Mouse (Mus musculus): ENCODE results near the gene Oxsm. TPM values are rescaled to one million over a fixed set of nuclear protein-coding genes. Genes with fewer than 3 reads are reported as not detected.

The Oxsm gene
- polyA plus RNA-seq, 1 experiment from 2014 or later, result 2.0 TPM

GRCm38 (mm10) chr14:16260541-16260940 is 10.9 kb upstream of the Oxsm start:
- Histone ChIP-seq H3K36me3 (replicated peaks) (peaks cover 42% of the 10 kb centered on the region), H3K27me3 (no peaks in the 10 kb centered on the region), H3K9ac (no peak overlapping the region), H3K27ac (replicated peaks) (no peak overlapping the region), H3K4me2 (no peak overlapping the region), H3K9me3 (replicated peaks) (no peaks in the 10 kb centered on the region), H3K4me3 (replicated peaks) (no peak overlapping the region), H3K4me1 (replicated peaks) (0 out of 2 replicates have a peak, but pooled peaks cover 3% of the 10 kb centered on the region)
- ATAC-seq (ENCODE audit: insufficient read depth), result no peak
- WGBS (ENCODE audit: insufficient replicate concordance), result 82% methylated on average over 6 of the region's 6 CpGs

GRCm38 (mm10) chr14:16256209-16256608 is 6.6 kb upstream of the Oxsm start:
- Histone ChIP-seq H3K36me3 (replicated peaks) (peaks cover 41% of the 10 kb centered on the region), H3K27ac (replicated peaks) (no peak overlapping the region), H3K4me3 (replicated peaks) (no peak overlapping the region), H3K4me1 (replicated peaks) (peaks cover 11% of the 10 kb centered on the region), H3K9ac (no peak overlapping the region), H3K4me2 (no peak overlapping the region), H3K27me3 (no peaks in the 10 kb centered on the region), H3K9me3 (replicated peaks) (no peaks in the 10 kb centered on the region)
- no peak for ATAC-seq (ENCODE audit: insufficient read depth)
- WGBS (ENCODE audit: insufficient replicate concordance), result 15% methylated on average over 2 of the region's 2 CpGs

- no peak overlapping the region for H3K4me3 ChIP-seq (replicated peaks)
- H3K4me1 ChIP-seq (replicated peaks), result peaks cover 14% of the 10 kb centered on the region
- no peak overlapping the region for H3K27ac ChIP-seq (replicated peaks)
- 33% methylated on average over 3 of the region's 3 CpGs for WGBS (ENCODE audit: insufficient replicate concordance)
- no peak for ATAC-seq (ENCODE audit: insufficient read depth)
- H3K4me2 ChIP-seq, result no peak overlapping the region
- H3K9me3 ChIP-seq (replicated peaks), result no peaks in the 10 kb centered on the region
- H3K27me3 ChIP-seq, result no peaks in the 10 kb centered on the region
- peaks cover 39% of the 10 kb centered on the region for H3K36me3 ChIP-seq (replicated peaks)
- no peak overlapping the region for H3K9ac ChIP-seq
Observed at GRCm38 (mm10) chr14:16255745-16256144, 6.1 kb upstream of the Oxsm start.

DNA sequence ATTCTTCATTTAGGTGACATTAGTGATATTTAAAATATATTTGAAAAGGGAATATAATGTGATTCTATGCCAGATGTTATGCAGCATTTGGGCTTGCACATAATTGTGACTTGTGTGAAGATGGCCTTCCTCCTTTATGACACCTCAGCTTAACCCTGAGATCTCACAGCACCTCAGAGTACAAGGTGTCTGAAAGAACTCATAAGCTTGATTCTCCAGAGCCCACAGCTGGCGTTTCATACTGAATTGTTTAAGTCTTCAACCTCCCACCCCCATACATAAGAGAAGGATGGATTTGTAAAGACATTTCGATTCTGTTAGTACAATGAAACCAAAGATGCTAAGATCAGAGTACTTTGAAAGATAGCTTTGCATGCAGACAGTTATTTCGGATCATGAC is 491 bp upstream of the Oxsm start:
- 60% methylated on average over 3 of the region's 3 CpGs for WGBS (ENCODE audit: insufficient replicate concordance)
- H3K27me3 ChIP-seq, result no peaks in the 10 kb centered on the region
- no peaks in the 10 kb centered on the region for H3K9me3 ChIP-seq (replicated peaks)
- peak overlapping the region; percentile 79 for H3K4me3 ChIP-seq (replicated peaks)
- no peak for ATAC-seq (ENCODE audit: insufficient read depth)
- peak overlapping the region; percentile 94 for H3K27ac ChIP-seq (replicated peaks)
- H3K4me1 ChIP-seq (replicated peaks), result peaks cover 60% of the 10 kb centered on the region
- peaks cover 5% of the 10 kb centered on the region for H3K36me3 ChIP-seq (replicated peaks)
- H3K4me2 ChIP-seq, result peak overlapping the region; percentile 81
- peak overlapping the region; percentile 91 for H3K9ac ChIP-seq

DNA sequence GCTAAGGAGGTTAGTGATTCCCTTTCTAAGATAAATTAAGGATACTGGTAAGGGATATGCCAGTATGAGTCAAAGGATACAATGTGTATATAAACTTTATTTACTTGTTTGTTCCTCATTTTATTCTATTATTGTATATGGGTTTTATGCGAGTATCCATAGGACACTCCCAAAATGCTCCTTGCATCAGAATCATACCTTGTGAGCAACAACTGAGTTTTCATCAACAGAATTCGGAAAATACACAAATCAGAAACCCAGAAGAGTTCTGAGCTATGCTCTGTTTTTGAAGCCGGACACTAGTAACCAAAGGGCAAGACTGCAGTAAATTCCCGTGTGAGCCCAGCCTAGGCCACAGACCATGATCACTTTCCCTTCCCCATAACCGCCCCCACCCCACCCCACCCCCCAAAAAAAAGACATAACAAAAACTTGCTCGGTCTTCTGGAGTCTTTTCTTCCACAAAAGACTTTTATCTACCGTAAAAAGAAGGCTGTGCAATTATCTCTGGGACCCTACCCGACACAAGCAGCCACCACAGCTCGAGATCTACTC is 928 bp downstream of the Oxsm start:
- H3K27me3 ChIP-seq, result no peaks in the 10 kb centered on the region
- H3K9ac ChIP-seq, result peak overlapping the region; percentile 91; the same call in 1 of the 2 replicates
- peak overlapping the region; percentile 79 for H3K4me3 ChIP-seq (replicated peaks)
- ATAC-seq (ENCODE audit: insufficient read depth), result no peak
- 5% methylated on average over 9 of the region's 9 CpGs for WGBS (ENCODE audit: insufficient replicate concordance)
- H3K9me3 ChIP-seq (replicated peaks), result no peaks in the 10 kb centered on the region
- peaks cover 71% of the 10 kb centered on the region for H3K4me1 ChIP-seq (replicated peaks)
- H3K4me2 ChIP-seq, result peak overlapping the region; percentile 81
- no peaks in the 10 kb centered on the region for H3K36me3 ChIP-seq (replicated peaks)
- H3K27ac ChIP-seq (replicated peaks), result peak overlapping the region; percentile 94

- H3K27ac ChIP-seq (replicated peaks), result peak overlapping the region; percentile 94
- H3K4me3 ChIP-seq (replicated peaks), result peak overlapping the region; percentile 79
- no peak for ATAC-seq (ENCODE audit: insufficient read depth)
- no peaks in the 10 kb centered on the region for H3K36me3 ChIP-seq (replicated peaks)
- H3K9me3 ChIP-seq (replicated peaks), result no peaks in the 10 kb centered on the region
- WGBS (ENCODE audit: insufficient replicate concordance), result 73% methylated on average over 3 of the region's 3 CpGs
- H3K4me1 ChIP-seq (replicated peaks), result peaks cover 71% of the 10 kb centered on the region
- H3K9ac ChIP-seq, result 0 out of 2 replicates have a peak overlapping the region, but pooled peaks have one; percentile 91
- no peaks in the 10 kb centered on the region for H3K27me3 ChIP-seq
- peak overlapping the region; percentile 81 for H3K4me2 ChIP-seq
Observed at GRCm38 (mm10) chr14:16248135-16248534, 1.5 kb downstream of the Oxsm start.

DNA sequence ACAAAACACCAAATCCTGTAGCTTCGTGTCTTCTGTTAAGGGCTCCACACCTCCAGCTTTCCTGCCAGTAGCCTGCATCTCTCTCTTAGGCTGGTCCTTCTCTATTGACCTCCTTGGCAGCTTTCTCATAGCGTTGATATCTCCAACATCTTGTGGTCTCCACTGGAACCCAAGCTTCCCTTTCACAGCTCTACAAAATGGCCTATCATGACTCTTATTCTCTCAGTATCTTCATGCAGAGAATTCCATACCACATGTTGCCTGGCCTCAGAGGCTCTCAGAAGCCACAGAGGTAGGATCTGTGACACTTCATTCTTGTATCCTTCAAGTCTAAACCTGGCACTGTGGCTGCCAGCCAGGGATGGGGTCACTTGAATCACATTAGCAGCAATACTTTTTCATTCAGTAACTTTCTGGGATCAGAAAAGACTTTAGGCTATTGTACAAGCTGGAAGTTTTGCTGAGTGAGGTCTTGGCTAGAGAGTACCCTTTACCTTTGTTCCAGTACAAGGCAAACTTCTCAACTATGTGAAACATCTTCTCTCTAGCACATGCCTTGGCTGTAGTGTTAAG is 3.2 kb downstream of the Oxsm start:
- H3K9me3 ChIP-seq (replicated peaks), result no peaks in the 10 kb centered on the region

DNA sequence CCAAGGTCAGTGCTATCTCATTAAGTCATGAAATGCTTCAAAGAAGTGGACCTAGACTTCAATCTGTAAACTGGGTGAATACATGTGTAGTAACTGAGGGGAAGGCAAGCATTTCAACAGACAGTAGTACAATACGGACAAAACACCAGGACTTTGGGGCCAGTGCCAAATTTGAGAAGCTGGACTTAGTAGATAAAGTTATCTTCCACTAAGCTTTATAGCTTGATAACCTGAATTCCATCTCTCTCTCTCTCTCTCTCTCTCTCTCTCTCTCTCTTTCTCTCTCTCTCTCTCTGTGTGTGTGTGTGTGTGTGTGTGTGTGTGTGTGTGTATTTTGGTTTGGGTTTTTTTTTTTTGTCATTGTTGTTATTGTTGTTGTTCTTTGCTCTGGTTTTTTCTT is 4.5 kb downstream of the Oxsm start:
- Histone ChIP-seq H3K9ac (no peak overlapping the region), H3K27ac (replicated peaks) (peak overlapping the region; percentile 80), H3K4me1 (replicated peaks) (peaks cover 69% of the 10 kb centered on the region), H3K4me3 (replicated peaks) (peak overlapping the region; percentile 14; the same call in 1 of the 2 replicates), H3K36me3 (replicated peaks) (0 out of 2 replicates have a peak, but pooled peaks cover 2% of the 10 kb centered on the region), H3K4me2 (peak overlapping the region; percentile 55), H3K9me3 (replicated peaks) (no peaks in the 10 kb centered on the region), H3K27me3 (no peaks in the 10 kb centered on the region)
- WGBS (ENCODE audit: insufficient replicate concordance), result 8% methylated on average over 1 of the region's 1 CpGs
- ATAC-seq (ENCODE audit: insufficient read depth), result peak; percentile 3; the same call in 1 of the 2 replicates

More for the DNA sequence above, 3.2 kb downstream of the Oxsm start:
- no peak for ATAC-seq (ENCODE audit: insufficient read depth)
- H3K4me3 ChIP-seq (replicated peaks), result no peak overlapping the region
- H3K27me3 ChIP-seq, result no peaks in the 10 kb centered on the region
- no peak overlapping the region for H3K9ac ChIP-seq
- H3K4me1 ChIP-seq (replicated peaks), result peaks cover 78% of the 10 kb centered on the region
- peak overlapping the region; percentile 80 for H3K27ac ChIP-seq (replicated peaks)
- no peak overlapping the region for H3K4me2 ChIP-seq
- 45% methylated on average over 2 of the region's 2 CpGs for WGBS (ENCODE audit: insufficient replicate concordance)
- H3K36me3 ChIP-seq (replicated peaks), result no peaks in the 10 kb centered on the region

DNA sequence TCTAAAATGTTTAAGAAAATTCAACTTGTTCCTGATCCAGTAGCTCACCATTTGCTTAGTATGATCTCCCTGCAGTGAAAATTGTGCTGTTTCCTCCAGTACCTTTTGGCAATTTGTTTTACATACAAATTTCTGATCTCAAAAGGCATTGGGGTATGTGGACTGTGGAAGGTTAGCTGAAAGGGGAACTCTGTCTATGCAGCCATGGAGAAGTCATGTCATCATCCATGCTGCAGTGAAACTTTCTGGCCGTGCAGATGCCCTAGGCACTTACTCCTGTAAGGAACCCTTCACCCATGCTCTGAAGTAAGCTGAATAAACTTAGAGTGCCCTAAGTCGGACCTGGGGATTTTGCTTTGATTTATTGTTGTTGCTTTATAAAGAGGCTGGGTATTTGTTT is 5.2 kb downstream of the Oxsm start:
- Histone ChIP-seq H3K27me3 (no peaks in the 10 kb centered on the region), H3K4me1 (replicated peaks) (peaks cover 70% of the 10 kb centered on the region), H3K4me3 (replicated peaks) (peak overlapping the region; percentile 71), H3K9ac (no peak overlapping the region), H3K4me2 (peak overlapping the region; percentile 72), H3K9me3 (replicated peaks) (no peaks in the 10 kb centered on the region), H3K27ac (replicated peaks) (peak overlapping the region; percentile 93), H3K36me3 (replicated peaks) (0 out of 2 replicates have a peak, but pooled peaks cover 2% of the 10 kb centered on the region)
- 28% methylated on average over 2 of the region's 2 CpGs for WGBS (ENCODE audit: insufficient replicate concordance)
- no peak for ATAC-seq (ENCODE audit: insufficient read depth)

GRCm38 (mm10) chr14:16243603-16244209 is 5.9 kb downstream of the Oxsm start:
- peaks cover 67% of the 10 kb centered on the region for H3K4me1 ChIP-seq (replicated peaks)
- H3K36me3 ChIP-seq (replicated peaks), result 0 out of 2 replicates have a peak, but pooled peaks cover 2% of the 10 kb centered on the region
- H3K9ac ChIP-seq, result peak overlapping the region; percentile 71
- under 1% methylated on average over 10 of the region's 10 CpGs for WGBS (ENCODE audit: insufficient replicate concordance)
- H3K27me3 ChIP-seq, result no peaks in the 10 kb centered on the region
- H3K9me3 ChIP-seq (replicated peaks), result no peaks in the 10 kb centered on the region
- H3K4me2 ChIP-seq, result peak overlapping the region; percentile 72
- H3K4me3 ChIP-seq (replicated peaks), result peak overlapping the region; percentile 71
- peak; percentile 36 for ATAC-seq (ENCODE audit: insufficient read depth)
- peak overlapping the region; percentile 93 for H3K27ac ChIP-seq (replicated peaks)

- Histone ChIP-seq H3K27ac (replicated peaks) (peak overlapping the region; percentile 93), H3K36me3 (replicated peaks) (0 out of 2 replicates have a peak, but pooled peaks cover 2% of the 10 kb centered on the region), H3K27me3 (no peaks in the 10 kb centered on the region), H3K9ac (peak overlapping the region; percentile 71), H3K4me1 (replicated peaks) (peaks cover 61% of the 10 kb centered on the region), H3K4me3 (replicated peaks) (peak overlapping the region; percentile 71), H3K9me3 (replicated peaks) (no peaks in the 10 kb centered on the region), H3K4me2 (peak overlapping the region; percentile 72)
- under 1% methylated on average over 34 of the region's 34 CpGs for WGBS (ENCODE audit: insufficient replicate concordance)
- peak; percentile 88 for ATAC-seq (ENCODE audit: insufficient read depth)
Observed at GRCm38 (mm10) chr14:16242947-16243602, 6.5 kb downstream of the Oxsm start.

Measured in liver, embryonic 15.5 days (tissue).